Mouse (Mus musculus) G1E (cell line): ENCODE measurements around the gene Tbc1d30.

ENCODE experiments used
- CTCF ChIP-seq: IDR thresholded peaks from 2 replicates; pipeline ENCODE4 v1.5.1; 2012; ENCODE audit warnings: low read depth, low read length, inconsistent platforms, mixed read lengths
- GATA1 ChIP-seq: IDR thresholded peaks from 2 replicates; pipeline ENCODE4 v1.6.1; 2012; ENCODE audit warnings: borderline replicate concordance, low read length, inconsistent platforms, mixed read lengths
- POLR2AphosphoS5 ChIP-seq: IDR thresholded peaks from 2 replicates; pipeline ENCODE4 v1.6.1; 2012; ENCODE audit warnings: low read depth, low read length, inconsistent platforms; ENCODE audit not compliant: insufficient replicate concordance
- TAL1 ChIP-seq: conservative IDR thresholded peaks from 2 replicates; pipeline ENCODE4 v1.6.1; 2012; ENCODE audit warnings: low read depth, low read length, inconsistent platforms, mixed read lengths

- TF ChIP-seq CTCF (no peak), GATA1 (no peak), TAL1 (no peak), POLR2AphosphoS5 (no peak)
Observed at GRCm38 (mm10) chr10:121239065-121239464, 112.0 kb downstream of the Tbc1d30 start.
